Mouse (Mus musculus): ENCODE data around the gene Pkd1l2. TPM values are rescaled to one million over a fixed set of nuclear protein-coding genes. Genes with fewer than 3 reads are reported as not detected.

Gene Pkd1l2
- polyA plus RNA-seq, 1 experiment from 2014 or later: 0.07 TPM

GRCm38 (mm10) chr8:117115094-117115493, 32.8 kb upstream of the Pkd1l2 start:
- Histone ChIP-seq H3K4me2 (ENCODE audit: low read depth, low read length) (no peak overlapping the region), H3K9ac (replicated peaks; ENCODE audit: low read depth, low read length) (no peak overlapping the region), H3K36me3 (ENCODE audit: control insufficient read depth, insufficient read depth, low read length) (no peaks in the 10 kb centered on the region), H3K4me3 (ENCODE audit: low read depth, low read length) (no peak overlapping the region), H3K9me3 (ENCODE audit: control insufficient read depth, low read length) (no peaks in the 10 kb centered on the region), H3K27ac (ENCODE audit: low read depth, low read length) (no peak overlapping the region), H3K27me3 (ENCODE audit: control insufficient read depth, insufficient read depth, low read length) (no peaks in the 10 kb centered on the region), H3K4me1 (ENCODE audit: control insufficient read depth, insufficient read depth, low read length) (0 out of 2 replicates have a peak, but pooled peaks cover 6% of the 10 kb centered on the region)
- 47% methylated on average over 6 of the region's 6 CpGs for WGBS
- no peak for ATAC-seq (ENCODE audit: low read depth)

GRCm38 (mm10) chr8:117112261-117112660, 30.0 kb upstream of the Pkd1l2 start:
- H3K9ac ChIP-seq (replicated peaks; ENCODE audit: low read depth, low read length): no peak overlapping the region
- H3K27me3 ChIP-seq (ENCODE audit: control insufficient read depth, insufficient read depth, low read length): no peaks in the 10 kb centered on the region
- H3K4me2 ChIP-seq (ENCODE audit: low read depth, low read length): no peak overlapping the region
- H3K27ac ChIP-seq (ENCODE audit: low read depth, low read length): no peak overlapping the region
- no peak for ATAC-seq (ENCODE audit: low read depth)
- no peaks in the 10 kb centered on the region for H3K36me3 ChIP-seq (ENCODE audit: control insufficient read depth, insufficient read depth, low read length)
- no peak overlapping the region for H3K4me3 ChIP-seq (ENCODE audit: low read depth, low read length)
- 0 out of 2 replicates have a peak, but pooled peaks cover 6% of the 10 kb centered on the region for H3K4me1 ChIP-seq (ENCODE audit: control insufficient read depth, insufficient read depth, low read length)
- WGBS: 71% methylated on average over 8 of the region's 8 CpGs
- H3K9me3 ChIP-seq (ENCODE audit: control insufficient read depth, low read length): no peaks in the 10 kb centered on the region

GRCm38 (mm10) chr8:117111641-117112040, 29.4 kb upstream of the Pkd1l2 start:
- Histone ChIP-seq H3K27me3 (ENCODE audit: control insufficient read depth, insufficient read depth, low read length) (no peaks in the 10 kb centered on the region), H3K9ac (replicated peaks; ENCODE audit: low read depth, low read length) (no peak overlapping the region), H3K9me3 (ENCODE audit: control insufficient read depth, low read length) (no peaks in the 10 kb centered on the region), H3K36me3 (ENCODE audit: control insufficient read depth, insufficient read depth, low read length) (no peaks in the 10 kb centered on the region), H3K4me2 (ENCODE audit: low read depth, low read length) (no peak overlapping the region), H3K27ac (ENCODE audit: low read depth, low read length) (no peak overlapping the region), H3K4me3 (ENCODE audit: low read depth, low read length) (no peak overlapping the region), H3K4me1 (ENCODE audit: control insufficient read depth, insufficient read depth, low read length) (0 out of 2 replicates have a peak, but pooled peaks cover 6% of the 10 kb centered on the region)
- 97% methylated on average over 3 of the region's 3 CpGs for WGBS
- no peak for ATAC-seq (ENCODE audit: low read depth)

- H3K36me3 ChIP-seq (ENCODE audit: control insufficient read depth, insufficient read depth, low read length): no peaks in the 10 kb centered on the region
- no peak overlapping the region for H3K9ac ChIP-seq (replicated peaks; ENCODE audit: low read depth, low read length)
- no peak overlapping the region for H3K4me3 ChIP-seq (ENCODE audit: low read depth, low read length)
- no peaks in the 10 kb centered on the region for H3K4me1 ChIP-seq (ENCODE audit: control insufficient read depth, insufficient read depth, low read length)
- no peak overlapping the region for H3K4me2 ChIP-seq (ENCODE audit: low read depth, low read length)
- H3K9me3 ChIP-seq (ENCODE audit: control insufficient read depth, low read length): no peaks in the 10 kb centered on the region
- no peak for ATAC-seq (ENCODE audit: low read depth)
- no peak overlapping the region for H3K27ac ChIP-seq (ENCODE audit: low read depth, low read length)
- WGBS: 51% methylated on average over 16 of the region's 16 CpGs
- H3K27me3 ChIP-seq (ENCODE audit: control insufficient read depth, insufficient read depth, low read length): no peaks in the 10 kb centered on the region
Observed at GRCm38 (mm10) chr8:117109801-117110390, 27.6 kb upstream of the Pkd1l2 start.

GRCm38 (mm10) chr8:117109018-117109711, 26.9 kb upstream of the Pkd1l2 start:
- H3K27me3 ChIP-seq (ENCODE audit: control insufficient read depth, insufficient read depth, low read length): no peaks in the 10 kb centered on the region
- H3K4me1 ChIP-seq (ENCODE audit: control insufficient read depth, insufficient read depth, low read length): no peaks in the 10 kb centered on the region
- no peak overlapping the region for H3K9ac ChIP-seq (replicated peaks; ENCODE audit: low read depth, low read length)
- no peak overlapping the region for H3K4me2 ChIP-seq (ENCODE audit: low read depth, low read length)
- H3K36me3 ChIP-seq (ENCODE audit: control insufficient read depth, insufficient read depth, low read length): no peaks in the 10 kb centered on the region
- H3K4me3 ChIP-seq (ENCODE audit: low read depth, low read length): no peak overlapping the region
- no peaks in the 10 kb centered on the region for H3K9me3 ChIP-seq (ENCODE audit: control insufficient read depth, low read length)
- 91% methylated on average over 19 of the region's 19 CpGs for WGBS
- no peak for ATAC-seq (ENCODE audit: low read depth)
- H3K27ac ChIP-seq (ENCODE audit: low read depth, low read length): no peak overlapping the region

GRCm38 (mm10) chr8:117107533-117107932, 25.3 kb upstream of the Pkd1l2 start:
- 14% methylated on average over 9 of the region's 9 CpGs for WGBS
- Histone ChIP-seq H3K9ac (replicated peaks; ENCODE audit: low read depth, low read length) (no peak overlapping the region), H3K4me3 (ENCODE audit: low read depth, low read length) (no peak overlapping the region), H3K27me3 (ENCODE audit: control insufficient read depth, insufficient read depth, low read length) (no peaks in the 10 kb centered on the region), H3K27ac (ENCODE audit: low read depth, low read length) (no peak overlapping the region), H3K36me3 (ENCODE audit: control insufficient read depth, insufficient read depth, low read length) (no peaks in the 10 kb centered on the region), H3K4me1 (ENCODE audit: control insufficient read depth, insufficient read depth, low read length) (no peaks in the 10 kb centered on the region), H3K4me2 (ENCODE audit: low read depth, low read length) (no peak overlapping the region), H3K9me3 (ENCODE audit: control insufficient read depth, low read length) (no peaks in the 10 kb centered on the region)
- no peak for ATAC-seq (ENCODE audit: low read depth)

GRCm38 (mm10) chr8:117097564-117098191, 15.4 kb upstream of the Pkd1l2 start:
- WGBS: 27% methylated on average over 11 of the region's 11 CpGs
- H3K9me3 ChIP-seq (ENCODE audit: control insufficient read depth, low read length): no peaks in the 10 kb centered on the region; the same call in 1 of the 2 replicates
- H3K27ac ChIP-seq (ENCODE audit: low read depth, low read length): peak overlapping the region; percentile 11; the same call in 1 of the 2 replicates
- peak; percentile 95 for ATAC-seq (ENCODE audit: low read depth)
- no peak overlapping the region for H3K4me3 ChIP-seq (ENCODE audit: low read depth, low read length)
- no peaks in the 10 kb centered on the region for H3K27me3 ChIP-seq (ENCODE audit: control insufficient read depth, insufficient read depth, low read length)
- 0 out of 2 replicates have a peak, but pooled peaks cover 4% of the 10 kb centered on the region for H3K4me1 ChIP-seq (ENCODE audit: control insufficient read depth, insufficient read depth, low read length)
- no peak overlapping the region for H3K4me2 ChIP-seq (ENCODE audit: low read depth, low read length)
- H3K9ac ChIP-seq (replicated peaks; ENCODE audit: low read depth, low read length): no peak overlapping the region
- no peaks in the 10 kb centered on the region for H3K36me3 ChIP-seq (ENCODE audit: control insufficient read depth, insufficient read depth, low read length)

GRCm38 (mm10) chr8:117097051-117097563, 14.9 kb upstream of the Pkd1l2 start:
- Histone ChIP-seq H3K4me3 (ENCODE audit: low read depth, low read length) (no peak overlapping the region), H3K4me2 (ENCODE audit: low read depth, low read length) (no peak overlapping the region), H3K27ac (ENCODE audit: low read depth, low read length) (peak overlapping the region; percentile 57), H3K9ac (replicated peaks; ENCODE audit: low read depth, low read length) (no peak overlapping the region), H3K36me3 (ENCODE audit: control insufficient read depth, insufficient read depth, low read length) (no peaks in the 10 kb centered on the region), H3K4me1 (ENCODE audit: control insufficient read depth, insufficient read depth, low read length) (0 out of 2 replicates have a peak, but pooled peaks cover 4% of the 10 kb centered on the region), H3K9me3 (ENCODE audit: control insufficient read depth, low read length) (no peaks in the 10 kb centered on the region; the same call in 1 of the 2 replicates), H3K27me3 (ENCODE audit: control insufficient read depth, insufficient read depth, low read length) (no peaks in the 10 kb centered on the region)
- WGBS: 54% methylated on average over 10 of the region's 10 CpGs
- ATAC-seq (ENCODE audit: low read depth): peak; percentile 56

- peak within 1 kb of the TSS; percentile 57; the same call in 1 of the 2 replicates for H3K27ac ChIP-seq (ENCODE audit: low read depth, low read length)
Observed at GRCm38 (mm10) chr8:117095647-117096046, 13.4 kb upstream of the Pkd1l2 start, which contains the start of gene Bco1. Gene Bco1, plus strand, starts transcription at chr8:117095854.

More at GRCm38 (mm10) chr8:117095647-117096046, 13.4 kb upstream of the Pkd1l2 start, which contains the start of gene Bco1:
- H3K36me3 ChIP-seq (ENCODE audit: control insufficient read depth, insufficient read depth, low read length): no peaks in the 10 kb centered on the region
- no peak within 1 kb of the TSS for H3K4me2 ChIP-seq (ENCODE audit: low read depth, low read length)
- 74% methylated on average over 12 of the region's 12 CpGs for WGBS
- 0 out of 2 replicates have a peak, but pooled peaks cover 4% of the 10 kb centered on the region for H3K4me1 ChIP-seq (ENCODE audit: control insufficient read depth, insufficient read depth, low read length)
- ATAC-seq (ENCODE audit: low read depth): no peak
- H3K9me3 ChIP-seq (ENCODE audit: control insufficient read depth, low read length): no peaks in the 10 kb centered on the region; the same call in 1 of the 2 replicates
- no peak within 1 kb of the TSS for H3K9ac ChIP-seq (replicated peaks; ENCODE audit: low read depth, low read length)
- H3K4me3 ChIP-seq (ENCODE audit: low read depth, low read length): no peak within 1 kb of the TSS
- no peaks in the 10 kb centered on the region for H3K27me3 ChIP-seq (ENCODE audit: control insufficient read depth, insufficient read depth, low read length)
